Mouse (Mus musculus): ENCODE results near the gene Fndc5.

Gene Fndc5

DNA sequence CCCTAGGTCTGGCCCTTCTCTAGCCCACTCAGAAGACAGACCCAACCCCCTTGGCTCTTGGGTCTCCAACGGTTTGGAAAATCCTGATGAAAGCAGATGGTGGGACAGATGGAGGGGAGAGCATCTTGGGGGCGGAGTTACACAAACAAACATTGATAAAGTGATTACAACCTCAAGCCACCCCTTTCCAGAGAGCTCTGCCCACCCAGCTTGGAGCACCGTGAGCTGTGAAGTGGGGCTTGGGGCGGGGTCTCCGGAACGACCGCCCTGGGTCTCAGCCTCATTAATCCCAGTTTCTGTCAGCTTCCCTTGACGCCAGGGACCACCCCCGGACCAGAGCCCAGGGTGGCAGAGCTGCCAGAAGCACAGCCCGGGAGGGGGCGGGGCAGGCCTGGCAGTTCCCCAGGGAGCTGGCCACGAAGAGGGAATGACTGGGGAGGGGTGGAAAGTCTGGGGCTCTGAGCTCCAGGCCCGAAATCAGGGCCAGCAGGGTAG, 12.1 kb upstream of the Fndc5 start:
- no peak for DNase-seq (ENCODE audit: low spot score)

DNA sequence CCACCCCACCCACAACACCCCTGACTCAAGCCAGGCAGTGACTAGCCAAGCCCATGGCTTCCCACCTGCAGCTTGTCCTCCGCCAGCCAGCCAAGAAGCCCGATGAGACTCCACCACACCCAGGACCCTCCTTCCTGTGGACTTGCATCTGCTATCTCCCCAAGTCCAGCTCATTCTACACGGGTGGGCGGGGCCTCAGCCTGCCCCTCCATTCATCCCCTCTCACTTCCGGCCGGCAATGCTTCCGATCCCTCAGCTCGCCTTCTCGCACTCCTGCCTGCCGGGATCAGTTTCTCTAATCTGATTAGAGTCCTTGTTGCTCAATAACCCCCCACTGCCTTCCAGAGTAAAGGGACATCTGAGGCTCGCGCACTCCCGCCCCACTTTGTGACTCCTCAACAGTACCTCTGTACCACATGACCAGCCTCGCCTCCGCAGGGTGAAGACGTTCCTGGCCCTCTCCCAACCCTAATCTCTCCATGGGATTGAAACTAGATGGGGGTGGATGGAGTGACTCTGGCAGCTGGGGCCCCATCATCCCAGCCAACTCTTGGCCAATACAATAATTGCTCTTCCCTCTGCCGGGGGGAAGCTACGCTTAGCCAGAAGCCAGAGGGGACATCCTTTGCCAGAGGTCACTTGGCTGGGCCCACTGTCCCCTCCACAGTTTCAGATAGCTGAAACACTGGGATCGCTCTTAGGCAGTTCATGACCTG, 10.9 kb upstream of the Fndc5 start:
- DNase-seq (ENCODE audit: low spot score) = no peak

DNA sequence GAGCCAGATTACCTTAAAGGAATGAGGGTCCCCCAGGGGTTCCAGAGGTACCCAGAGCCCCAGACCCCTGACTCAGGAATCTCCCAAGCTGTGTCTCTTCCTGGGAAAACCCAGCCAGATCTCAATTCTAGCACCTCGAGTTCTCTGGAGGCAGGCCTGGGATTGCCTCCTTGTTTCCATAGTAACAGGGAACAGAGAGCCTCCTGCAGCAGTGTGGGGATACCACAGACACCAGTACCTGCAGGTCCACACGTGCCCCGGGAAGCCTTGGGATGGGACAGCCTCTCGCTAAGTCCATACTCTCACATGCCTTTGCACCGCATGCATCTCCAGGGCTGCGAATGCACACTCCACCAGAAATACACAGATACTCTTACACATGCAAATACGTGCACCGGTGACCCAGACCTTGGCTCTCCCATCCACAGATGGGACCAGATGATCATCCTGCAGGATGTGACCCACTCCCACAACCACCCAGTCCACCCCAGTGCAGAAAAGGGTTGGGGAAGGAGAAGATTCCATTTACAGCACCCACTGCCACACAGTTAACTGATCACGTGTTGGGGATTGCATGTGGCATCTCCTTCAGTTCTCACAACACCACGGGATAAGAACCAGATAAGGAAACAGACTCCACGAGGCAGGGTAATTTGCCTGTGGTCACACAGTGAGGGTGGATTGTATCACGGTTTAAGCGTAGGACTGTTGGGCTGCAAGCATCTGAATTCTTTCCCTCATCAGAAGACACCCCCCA, 8.0 kb upstream of the Fndc5 start:
- DNase-seq (ENCODE audit: low spot score) = no peak

DNA sequence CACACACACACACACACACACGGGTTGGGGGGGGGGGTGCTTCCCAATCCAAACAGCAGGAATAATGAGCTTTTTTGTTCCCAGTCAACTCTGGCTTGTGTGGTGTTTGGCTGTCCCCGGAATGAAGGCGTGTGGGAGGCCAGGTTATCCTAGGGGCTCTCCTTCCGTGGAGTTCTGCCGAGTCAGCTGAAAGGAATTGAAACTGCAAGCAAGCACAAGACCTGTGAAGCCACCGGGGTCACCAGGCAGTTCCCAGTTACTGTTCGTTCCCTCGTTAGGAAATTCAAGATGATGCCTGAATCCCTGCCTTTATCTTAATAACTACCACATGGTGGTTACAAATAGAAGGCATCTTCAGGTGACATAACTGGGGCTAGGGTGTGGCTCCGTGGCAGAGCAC, 7.4 kb upstream of the Fndc5 start:
- no peak for DNase-seq (ENCODE audit: low spot score)

DNA sequence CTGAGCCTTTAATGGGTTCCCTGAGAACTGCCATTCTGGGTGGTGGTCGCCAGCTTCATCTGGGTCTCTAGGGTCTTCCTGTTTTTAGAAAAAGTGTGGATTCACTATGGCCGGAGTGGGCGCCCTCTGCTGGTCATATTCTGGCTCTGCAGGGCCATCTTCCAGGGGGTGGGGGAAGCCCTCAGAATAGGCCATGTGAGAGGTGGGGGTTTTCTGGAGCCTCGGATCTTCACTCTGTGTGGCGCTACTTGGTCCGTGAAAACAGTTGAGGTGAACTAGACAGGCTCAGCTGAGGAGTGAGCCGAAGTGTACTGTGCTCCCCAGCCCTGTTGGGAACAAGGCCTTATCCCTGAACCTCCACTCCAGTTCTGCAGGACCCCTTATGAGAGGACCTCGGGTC, 6.7 kb upstream of the Fndc5 start:
- DNase-seq (ENCODE audit: low spot score) = peak; percentile 52

DNA sequence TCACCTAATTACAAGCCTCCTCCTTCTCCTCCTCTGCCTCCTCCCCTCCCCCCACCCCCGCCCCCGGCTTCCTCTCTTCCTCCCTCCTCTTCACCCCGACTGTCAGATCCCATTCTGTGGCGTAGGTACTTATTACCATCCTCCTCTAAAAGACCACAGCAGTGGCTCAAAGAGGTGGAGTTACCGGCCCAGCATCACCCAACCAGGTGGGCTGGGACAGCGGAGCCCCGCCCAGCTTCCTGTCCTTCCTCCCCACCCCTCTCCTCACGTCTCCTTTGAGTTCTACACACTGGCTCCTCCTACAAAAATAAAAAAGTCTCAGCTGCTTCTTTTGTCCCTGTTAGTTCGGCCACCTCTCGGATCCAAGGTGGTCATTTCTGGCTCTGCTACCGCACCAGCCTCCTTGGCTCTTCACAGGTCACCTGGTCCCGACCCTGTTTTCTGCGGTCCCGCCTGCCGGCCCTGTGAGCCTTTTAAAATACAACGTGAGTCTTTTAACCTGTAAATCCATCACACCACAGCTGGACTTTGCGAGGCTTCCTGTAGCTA, 6.0 kb upstream of the Fndc5 start:
- peak; percentile 80 for DNase-seq (ENCODE audit: low spot score)

DNA sequence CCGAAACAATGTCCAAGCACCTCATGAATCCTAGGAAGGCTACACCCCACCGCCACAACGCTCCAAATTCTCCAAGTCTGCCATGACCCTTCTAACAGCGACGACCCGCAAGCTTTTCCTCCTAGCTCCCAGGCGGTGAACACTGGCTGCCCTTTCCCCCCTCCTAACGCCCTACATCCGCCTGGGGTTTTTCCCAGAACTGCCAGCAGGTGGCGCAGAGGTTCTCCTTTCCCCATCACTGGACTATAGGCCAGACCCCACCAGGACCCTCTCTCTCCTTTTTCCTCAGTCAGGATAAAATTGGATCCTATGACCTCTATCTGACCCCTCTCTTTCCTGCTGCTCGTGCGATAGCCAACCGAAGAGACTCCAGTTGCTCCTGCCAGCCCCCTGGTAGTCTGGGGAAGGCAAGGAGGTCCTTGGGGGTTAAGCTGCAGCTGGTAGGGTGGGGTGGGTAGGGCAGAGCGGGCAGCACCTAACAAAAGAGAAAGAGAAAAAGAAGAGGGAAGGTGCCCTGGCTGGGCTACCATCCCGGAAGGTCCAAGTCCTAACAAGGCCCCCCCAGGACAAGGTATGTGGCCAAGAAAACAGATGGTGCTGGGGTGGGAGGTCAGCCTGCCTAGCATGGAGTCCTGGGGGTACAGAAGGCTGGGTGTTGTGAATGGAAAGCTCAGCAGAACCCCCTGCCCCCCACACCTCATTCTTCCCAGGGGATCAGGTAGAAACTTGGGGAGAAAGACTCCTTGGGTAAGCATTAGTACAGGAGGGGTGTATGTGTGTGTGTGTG, 1.8 kb upstream of the Fndc5 start:
- peak; percentile 59 for DNase-seq (ENCODE audit: low spot score)

DNA sequence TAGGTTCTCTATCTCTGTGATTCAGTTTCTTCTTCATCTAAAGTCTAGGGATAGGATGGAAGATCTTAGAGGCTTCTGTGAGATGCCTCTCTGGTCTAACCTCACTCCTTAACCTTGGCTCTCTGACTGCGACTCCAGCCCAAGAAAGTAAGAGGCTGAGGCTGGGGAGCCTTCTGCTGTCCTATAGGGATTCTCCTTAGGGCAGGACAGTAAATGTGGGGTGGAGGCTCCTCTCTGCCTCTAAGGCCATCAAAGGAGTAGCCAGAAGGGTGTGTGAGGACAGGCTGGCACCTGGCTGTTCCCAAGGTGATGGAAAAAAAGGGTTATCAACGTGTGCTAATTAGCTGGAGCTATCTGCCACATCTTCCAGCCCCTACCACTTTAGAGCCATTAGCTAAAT, 1.2 kb upstream of the Fndc5 start:
- DNase-seq (ENCODE audit: low spot score) = no peak

DNA sequence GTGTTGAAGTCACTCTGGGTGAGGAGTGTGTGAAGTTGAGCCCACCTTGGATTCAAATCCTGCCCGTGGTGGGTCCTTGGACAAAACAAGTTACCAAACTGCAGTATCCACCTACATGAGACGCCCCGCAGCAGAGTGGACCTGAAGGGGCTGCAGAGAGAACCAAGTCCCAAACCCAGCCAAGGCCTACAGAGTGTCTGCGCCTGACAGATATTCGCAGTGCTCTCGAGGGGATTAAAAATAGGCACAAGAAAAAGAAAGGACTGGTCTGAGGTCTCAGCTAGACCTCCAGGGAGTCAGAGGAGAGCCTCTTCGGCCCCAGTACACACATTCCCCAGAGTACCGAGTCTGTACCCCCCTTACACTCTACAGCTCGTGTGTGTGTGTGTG, 615 bp upstream of the Fndc5 start:
- DNase-seq (ENCODE audit: low spot score) = no peak

DNA sequence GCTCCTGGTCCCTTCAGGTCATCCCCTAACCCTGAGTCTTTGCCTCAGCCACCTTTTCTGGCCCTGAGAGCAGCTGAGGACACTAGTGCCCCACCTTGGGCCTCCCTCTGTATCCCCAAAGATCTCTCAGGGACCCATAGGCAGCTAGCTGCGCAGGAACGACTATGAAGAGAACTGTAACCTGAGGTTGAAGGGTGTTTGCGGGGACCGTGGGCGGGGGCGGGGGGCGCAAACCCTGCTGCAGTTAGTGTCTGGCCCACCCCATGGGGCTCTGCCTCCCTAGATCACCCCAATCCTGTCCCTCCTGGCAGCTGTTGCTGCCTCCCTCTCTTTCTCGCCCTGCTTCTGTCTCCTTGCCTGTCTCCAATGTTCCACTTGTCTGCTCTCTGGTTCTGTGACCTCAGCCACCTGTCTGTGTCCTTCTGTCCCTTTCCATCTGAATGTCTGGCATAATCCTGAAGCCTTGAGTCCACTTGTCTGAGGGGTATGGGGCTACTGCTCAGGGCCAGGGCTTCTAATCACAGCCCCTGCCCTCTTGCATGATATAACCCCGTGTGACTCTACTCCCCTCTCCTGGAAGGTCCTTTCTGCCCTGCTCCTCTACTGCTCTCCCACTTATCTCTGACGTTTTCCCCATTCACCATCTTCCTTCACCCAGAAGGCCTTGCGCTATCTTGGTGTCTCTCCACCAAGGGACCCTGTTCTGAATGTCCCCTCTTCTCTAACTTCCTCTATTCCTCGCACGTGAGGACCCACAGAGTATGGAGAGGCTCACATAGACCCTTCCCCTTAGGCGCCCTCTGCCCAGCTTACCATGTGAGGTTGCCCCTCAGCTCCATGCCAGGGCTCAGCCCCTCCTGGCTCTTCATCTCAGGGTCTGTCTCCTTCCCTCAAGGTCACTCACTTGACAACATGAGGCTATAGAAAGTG, 858 bp downstream of the Fndc5 start:
- no peak for DNase-seq (ENCODE audit: low spot score)

DNA sequence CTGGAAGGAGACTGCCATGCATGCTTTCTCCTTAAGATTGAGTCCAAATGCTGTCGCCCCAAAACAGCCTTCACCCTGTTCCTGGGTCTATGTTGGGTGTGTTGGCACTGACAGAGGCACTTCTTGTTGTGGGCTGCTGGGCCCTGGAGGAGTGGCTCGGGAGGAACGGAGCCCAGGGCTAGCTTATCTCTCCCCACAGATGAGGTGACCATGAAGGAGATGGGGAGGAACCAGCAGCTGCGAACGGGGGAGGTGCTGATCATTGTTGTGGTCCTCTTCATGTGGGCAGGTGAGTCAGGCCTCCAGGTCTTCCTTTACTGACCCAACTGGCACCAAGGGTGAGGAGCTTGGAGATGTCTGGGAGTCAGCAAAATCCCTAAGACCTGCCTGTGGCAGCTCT, 2.8 kb downstream of the Fndc5 start:
- DNase-seq (ENCODE audit: low spot score) = no peak

DNA sequence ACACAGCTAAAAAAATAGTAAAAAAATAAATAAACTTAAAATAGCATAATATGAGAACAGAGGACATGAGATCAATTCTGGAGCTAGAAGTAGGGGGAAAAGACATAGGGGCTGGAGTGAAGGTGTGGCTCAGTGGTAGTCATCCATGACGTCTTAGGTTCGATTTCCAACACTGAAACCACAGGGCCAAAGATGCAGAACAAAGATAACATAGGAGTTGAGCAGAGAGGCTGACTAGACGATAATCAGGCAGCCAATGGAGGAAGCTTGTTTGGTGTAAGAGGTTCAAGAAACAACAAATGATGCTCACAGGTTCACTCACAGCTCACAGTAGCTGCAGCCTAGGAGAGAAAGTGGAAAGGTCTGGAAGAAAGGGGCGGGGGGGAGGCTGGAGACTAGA, 4.0 kb downstream of the Fndc5 start:
- no peak for DNase-seq (ENCODE audit: low spot score)

DNA sequence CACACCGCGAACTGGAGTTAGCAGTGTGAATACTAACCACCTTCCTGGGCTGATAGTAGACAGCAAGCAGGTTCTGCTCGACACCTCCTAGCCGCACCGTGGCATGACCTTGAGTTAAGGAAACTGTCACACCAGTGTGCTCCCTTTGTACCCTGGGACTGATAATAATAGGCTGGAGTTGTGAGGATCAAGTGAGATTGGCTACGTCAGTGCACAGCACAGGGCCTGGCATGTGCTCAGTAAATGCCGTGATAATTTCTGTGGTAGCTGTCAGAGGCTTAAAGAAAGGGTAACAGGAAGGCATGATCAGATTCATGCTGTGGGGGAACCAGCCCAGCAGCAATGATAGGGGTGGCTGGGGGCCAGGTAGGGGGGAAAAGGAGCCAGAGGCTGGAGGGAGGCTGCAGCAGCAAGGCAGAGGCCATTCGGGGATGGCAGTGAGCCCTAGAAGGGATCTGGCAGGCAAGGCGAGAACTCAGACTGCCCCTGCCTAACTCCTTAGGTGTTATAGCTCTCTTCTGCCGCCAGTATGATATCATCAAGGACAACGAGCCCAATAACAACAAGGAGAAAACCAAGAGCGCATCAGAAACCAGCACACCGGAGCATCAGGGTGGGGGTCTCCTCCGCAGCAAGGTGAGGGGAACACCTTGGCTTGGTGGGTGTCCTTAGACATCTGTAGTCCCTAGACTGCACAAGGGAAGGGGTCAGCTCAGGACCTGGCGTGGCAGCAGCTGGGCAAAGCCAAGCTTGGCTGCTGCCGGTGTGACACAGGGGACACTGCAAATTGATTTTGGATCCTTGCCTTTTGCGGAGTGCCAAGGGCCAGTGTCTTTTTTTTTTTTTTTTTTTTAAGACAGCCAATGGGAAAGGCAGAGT, 5.0 kb downstream of the Fndc5 start:
- DNase-seq (ENCODE audit: low spot score) = no peak

DNA sequence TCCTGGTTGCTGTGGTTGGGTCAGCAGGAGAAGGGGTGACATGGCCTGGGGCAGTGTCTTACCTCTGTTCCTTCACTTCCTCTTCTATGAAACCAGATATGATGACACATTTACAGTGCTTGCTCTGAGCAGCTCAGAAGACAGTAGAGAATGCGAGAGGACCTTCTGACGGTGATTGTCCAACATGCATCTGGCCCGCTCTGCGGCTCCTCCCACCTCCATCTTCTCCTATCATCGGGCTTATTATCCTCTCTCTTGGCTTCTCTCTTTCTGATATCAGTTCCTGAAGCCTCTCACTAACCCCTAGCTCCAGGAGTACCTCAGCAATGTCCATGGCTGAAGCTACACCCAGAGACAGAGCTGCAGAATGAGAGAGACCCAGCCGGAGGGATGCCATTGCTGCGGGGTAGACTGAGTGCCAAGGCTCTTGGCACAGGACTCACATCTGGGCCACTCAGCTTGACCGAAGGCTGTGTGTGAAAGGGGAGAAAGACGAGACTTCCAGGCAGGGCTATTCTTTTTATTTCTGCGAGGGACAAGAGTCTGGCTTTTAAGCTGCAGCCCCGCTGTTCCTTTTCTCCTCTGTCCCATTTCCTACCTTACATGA, 5.7 kb downstream of the Fndc5 start:
- no peak for DNase-seq (ENCODE audit: low spot score)

DNA sequence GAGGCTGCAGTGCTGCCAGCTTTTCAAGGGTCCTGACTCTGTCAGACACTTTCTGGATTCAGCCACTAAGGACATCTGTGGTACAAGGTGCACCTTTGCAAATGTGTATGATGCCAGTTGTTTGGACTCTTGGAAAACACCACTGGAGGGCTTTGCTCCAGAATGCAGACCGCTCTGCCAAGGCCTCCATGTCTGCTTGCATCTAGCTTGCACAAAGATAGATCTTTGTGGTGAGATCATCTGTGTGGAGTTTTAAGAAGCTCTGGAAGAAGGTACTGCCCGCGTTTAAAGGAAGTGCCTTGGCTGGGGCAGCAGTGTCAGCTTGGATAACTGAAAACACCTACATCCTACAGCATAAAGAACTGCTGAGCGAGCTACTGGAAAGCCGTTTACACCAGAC, 6.7 kb downstream of the Fndc5 start:
- no peak for DNase-seq (ENCODE audit: low spot score)

DNA sequence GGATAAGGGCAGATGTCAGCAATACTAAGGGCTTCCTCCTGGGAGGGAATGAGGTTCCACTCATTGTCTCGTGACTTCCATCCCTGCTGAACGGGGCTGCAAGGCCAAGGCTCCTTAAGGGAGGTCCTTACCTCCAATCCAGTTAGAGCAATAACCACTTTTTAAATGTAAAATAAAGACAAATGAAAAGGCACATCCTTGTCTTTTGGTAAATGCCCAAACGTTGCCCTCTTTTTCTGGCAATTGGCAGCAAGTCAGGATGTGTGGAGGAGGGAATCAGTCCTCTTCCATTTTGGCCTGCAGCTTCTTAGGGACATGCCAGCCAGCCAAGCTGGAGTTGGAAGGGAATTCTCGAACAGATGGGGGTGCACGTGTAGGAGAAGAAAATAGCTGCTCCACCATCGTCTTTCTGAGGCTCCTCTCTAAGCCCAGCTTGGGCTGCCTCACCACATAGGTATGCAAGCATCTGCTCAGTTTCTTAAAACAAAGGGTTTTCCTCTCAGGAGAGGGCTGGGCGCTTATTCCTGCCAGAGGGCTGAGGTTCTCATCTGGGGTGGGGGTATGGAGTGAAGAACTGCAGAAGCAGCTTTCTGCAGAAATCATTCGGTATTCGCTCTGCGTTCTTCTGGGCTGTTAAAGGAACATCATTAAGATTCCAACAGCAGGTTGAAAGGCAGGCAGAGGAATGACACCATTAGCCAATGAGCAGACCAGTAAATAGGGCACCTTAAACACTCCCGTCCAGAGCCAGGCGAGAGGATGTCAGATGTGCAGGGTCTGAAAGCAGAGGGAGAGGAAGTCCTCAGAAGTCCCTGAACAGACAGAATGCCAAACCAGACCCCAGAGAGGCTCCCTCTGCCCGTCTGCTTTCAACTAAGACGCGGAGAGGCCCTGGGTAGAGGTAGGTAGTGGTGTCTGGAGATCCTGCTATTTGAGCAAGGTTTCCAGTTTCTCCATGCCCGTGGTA, 7.9 kb downstream of the Fndc5 start:
- no peak for DNase-seq (ENCODE audit: low spot score)

DNA sequence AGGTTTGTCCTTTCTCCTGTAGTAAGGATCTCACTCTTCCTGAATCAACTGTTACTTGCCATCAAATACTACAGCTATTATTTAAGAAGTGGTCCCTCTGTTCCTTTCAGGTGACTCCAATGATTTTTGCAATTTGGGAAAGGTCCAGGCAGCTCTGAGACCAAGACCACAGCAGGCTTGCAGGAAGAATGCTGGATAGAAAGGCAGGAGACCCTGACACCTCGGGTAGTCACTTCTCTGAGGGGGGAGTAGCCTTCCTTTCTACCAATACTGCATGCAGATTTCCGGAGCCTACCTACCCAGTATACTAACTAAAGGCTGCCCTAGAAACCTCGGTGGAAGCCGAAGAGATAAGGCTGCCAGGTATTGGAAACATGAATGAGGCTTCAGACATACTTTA, 8.6 kb downstream of the Fndc5 start:
- DNase-seq (ENCODE audit: low spot score) = no peak

DNA sequence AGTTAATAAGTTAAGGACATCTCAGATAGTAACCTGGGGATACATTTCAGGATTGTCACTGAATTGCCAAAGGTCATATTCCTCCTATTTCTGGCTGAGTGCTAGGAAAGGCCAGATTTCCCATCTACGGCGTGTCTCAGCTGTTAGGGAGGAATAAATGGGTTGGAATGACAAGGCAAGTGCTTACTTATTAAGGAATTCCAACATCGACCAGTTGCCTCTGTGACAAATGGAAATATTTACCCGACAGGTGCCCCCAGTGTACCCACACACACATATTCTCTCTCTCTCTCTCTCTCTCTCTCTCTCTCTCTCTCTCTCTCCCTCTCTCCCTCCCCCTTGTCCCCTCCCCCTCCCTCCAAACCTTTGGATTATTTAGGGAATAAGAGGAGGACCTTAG, 9.1 kb downstream of the Fndc5 start:
- no peak for DNase-seq (ENCODE audit: low spot score)

DNA sequence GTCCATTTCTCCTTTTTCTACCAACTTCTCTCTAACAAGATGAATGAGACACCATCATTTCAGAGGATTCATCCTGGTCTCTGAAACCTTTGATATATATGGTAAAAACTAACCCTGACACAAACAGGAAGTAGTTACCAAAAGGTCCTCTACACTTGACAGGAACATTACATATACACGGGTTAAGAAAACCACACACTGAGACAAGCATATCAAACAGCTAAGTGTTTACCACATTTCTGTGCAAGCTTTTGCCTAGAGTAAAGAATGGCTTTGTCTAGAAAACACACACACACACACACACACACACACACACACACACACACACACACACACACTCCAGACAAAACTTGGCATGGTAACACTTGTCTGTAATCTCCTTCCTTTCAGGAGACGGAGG, 9.6 kb downstream of the Fndc5 start:
- DNase-seq (ENCODE audit: low spot score) = peak; percentile 32

Measured in T-cell, adult 2 months (primary cell).